Mouse (Mus musculus) lung, postnatal 10 days (tissue): ENCODE measurements around the gene Foxp1.

Experiments
- DNase-seq: peaks from one replicate; pipeline ENCODE4 v3.0.0; 2021

Gene Foxp1

GRCm38 (mm10) chr6:98901259-98901658 lies 621.3 kb downstream of the Foxp1 start:
- DNase-seq, result no peak

- DNase-seq, result no peak
Measured at GRCm38 (mm10) chr6:98878208-98878607, 644.3 kb downstream of the Foxp1 start.

- no peak for DNase-seq
Measured at GRCm38 (mm10) chr6:98876401-98876800, 646.1 kb downstream of the Foxp1 start.
